Mouse (Mus musculus) brain, embryonic 14.5 days (tissue): Measurements from ENCODE around the gene Il1rap. TPM values are rescaled to one million over a fixed set of nuclear protein-coding genes. Genes with fewer than 3 reads are reported as not detected.
A peak's percentile ranks its signal among the peaks of the same experiment; 100 is the strongest.

Experiments used
- DNase-seq: peaks from one replicate; pipeline ENCODE4 v3.0.0-alpha.2; 2011; ENCODE audit warnings: low read depth
- CTCF ChIP-seq: fragments of 200-500 bp; IDR thresholded peaks from 2 replicates; pipeline ENCODE4 v1.5.1; 2012; ENCODE audit warnings: inconsistent platforms, mild to moderate bottlenecking, moderate library complexity, borderline replicate concordance; ENCODE audit not compliant: insufficient read depth, insufficient read length; ENCODE audit errors: extremely low read depth
- POLR2A ChIP-seq: fragments of 200-500 bp; IDR thresholded peaks from 2 replicates; pipeline ENCODE4 v1.6.1; 2012; ENCODE audit warnings: mild to moderate bottlenecking, inconsistent platforms, borderline replicate concordance; ENCODE audit not compliant: poor library complexity, insufficient read depth, insufficient read length, severe bottlenecking; ENCODE audit errors: extremely low read depth
- polyA plus RNA-seq: library from polyadenylated mRNA; depleted of rRNA; stranded (reverse); fragments of >200 nt; gene quantifications from 2 replicates; pipeline ENCODE4 v1.2.3, GENCODE M21; 2012; rRNA removed

Il1rap gene
- polyA plus RNA-seq, 1 experiment = 6.7 TPM

DNA sequence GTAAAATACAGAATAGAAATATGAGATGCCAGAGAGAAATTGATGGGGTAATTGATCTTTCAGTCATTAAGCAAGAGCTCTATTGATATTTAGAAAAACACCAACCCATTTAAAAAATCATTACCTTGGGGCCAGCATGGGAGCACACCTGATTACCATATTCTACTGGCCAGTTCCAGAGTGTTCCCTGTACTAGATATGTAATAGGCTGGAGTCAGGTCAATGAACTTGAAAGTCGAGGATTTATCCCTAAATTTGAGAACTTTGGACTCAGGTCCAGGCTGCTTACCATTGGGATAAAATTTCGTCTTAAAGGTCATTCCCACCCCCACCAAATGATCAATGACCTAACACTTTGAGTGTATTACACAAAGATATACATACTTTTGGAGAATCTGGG, 125.0 kb downstream of the Il1rap start:
- TF ChIP-seq CTCF = no peak
- TF ChIP-seq POLR2A = no peak
- DNase-seq = no peak

DNA sequence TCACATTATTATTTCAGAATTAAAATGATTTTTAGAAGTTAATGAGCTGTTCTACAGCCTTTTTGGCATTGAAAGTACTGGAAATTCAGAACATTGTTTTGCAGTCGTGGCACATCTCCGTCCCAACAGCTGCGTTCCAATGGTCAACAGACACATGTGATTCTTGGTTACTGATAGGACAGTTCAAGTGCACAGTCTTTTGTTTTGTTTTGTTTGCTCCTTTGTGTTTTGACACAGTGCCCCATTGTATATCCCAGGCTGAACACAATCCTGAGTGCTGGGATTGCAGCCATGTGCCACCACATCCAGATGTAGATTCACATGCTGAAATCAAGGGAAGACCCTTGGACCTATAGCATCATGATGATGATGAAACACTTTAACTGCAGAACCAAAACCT, 129.4 kb downstream of the Il1rap start:
- no peak for DNase-seq
- TF ChIP-seq CTCF (no peak), POLR2A (no peak)

DNA sequence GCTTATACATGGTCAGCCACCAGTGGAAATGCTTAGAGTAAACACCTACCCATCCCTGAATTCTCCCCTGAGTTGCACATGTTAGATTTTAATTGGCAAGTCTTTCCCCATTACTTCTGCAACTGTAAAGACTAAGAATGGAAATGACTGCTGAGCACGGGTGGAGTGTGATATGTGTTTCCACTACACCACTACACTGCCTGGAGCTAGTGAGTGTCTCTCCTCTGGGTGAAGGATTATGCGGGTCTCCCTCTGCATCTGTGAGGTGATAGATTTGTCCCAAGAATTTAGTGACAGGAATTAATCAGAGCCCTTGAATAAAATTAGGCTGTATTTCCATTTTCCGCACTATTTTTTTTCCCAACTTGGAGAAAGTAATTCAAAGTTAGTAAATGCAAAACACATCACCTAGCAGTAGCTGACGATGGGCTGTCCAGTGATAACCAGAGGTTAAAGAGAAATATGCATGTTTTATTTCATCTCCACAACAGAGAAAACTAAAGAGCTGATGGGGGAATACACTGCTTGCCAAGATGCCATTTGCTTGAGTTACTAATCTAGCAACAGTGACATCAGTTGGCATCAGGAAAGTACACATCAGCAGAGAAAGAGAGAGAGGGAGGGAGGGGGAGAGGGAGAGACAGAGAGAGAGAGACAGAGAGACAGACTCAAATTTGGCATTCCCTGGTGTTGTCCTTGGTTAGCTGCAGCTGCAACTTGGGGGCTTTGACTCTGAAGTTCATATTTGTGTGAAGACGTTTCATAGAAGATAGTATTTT, 132.2 kb downstream of the Il1rap start:
- TF ChIP-seq POLR2A (no peak), CTCF (no peak)
- DNase-seq = peak; percentile 58

DNA sequence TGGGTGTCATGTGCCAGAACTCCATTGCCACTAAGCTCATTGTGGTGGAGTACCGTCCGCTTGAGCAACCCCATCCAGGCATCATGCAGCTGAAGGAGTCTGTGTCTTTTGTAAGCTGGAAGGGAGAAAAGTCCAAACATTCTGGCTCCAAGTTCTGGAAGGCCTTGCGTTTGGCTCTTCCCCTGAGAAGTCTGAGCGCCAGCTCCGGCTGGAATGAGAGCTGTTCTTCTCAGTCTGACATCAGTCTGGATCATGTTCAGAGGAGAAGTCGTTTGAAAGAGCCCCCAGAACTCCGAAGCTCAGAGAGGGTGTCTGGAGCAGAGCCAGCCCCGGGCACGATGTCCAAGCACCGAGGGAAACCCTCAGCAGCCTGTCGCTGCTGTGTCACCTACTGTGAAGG, 141.0 kb downstream of the Il1rap start:
- TF ChIP-seq CTCF = no peak
- no peak for TF ChIP-seq POLR2A
- DNase-seq = peak; percentile 46

DNA sequence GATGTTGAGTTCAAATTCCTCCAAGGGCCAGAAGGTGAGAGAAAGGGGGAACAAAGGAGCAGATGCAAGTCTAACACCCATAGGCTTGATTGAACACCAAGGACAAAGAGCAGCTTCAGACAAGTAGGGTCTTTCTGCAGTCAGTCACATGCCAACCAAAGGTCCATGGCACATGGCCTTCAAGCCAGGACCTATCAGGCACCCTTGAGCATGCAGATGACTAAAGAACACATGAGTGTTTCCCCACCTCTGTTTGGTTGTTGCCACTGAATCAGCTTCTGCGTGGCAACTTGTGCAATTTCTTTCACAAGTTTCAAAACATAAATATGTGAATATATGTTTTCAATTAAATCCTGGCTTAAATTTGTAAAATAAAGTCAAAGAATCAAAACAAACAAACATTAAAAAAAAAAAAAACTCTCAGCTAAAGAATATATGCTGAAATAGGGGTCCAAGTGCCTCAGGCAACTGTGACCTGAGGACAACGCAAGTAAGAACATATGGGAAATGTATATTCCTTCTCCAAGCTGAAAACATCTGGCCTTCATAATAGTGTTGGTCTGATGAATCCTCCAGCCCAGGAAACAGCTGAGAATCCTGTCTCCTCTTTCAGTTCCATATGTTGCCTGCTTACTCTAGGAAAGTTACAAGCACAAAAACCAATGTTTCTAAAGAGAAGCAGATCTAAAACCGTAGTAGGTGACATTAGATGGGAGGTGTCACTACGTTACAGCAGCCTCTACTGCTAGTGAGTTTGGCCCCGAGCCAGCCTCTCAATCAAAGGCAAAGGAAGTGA, 142.6 kb downstream of the Il1rap start:
- no peak for TF ChIP-seq CTCF
- no peak for TF ChIP-seq POLR2A
- DNase-seq = peak; percentile 9

DNA sequence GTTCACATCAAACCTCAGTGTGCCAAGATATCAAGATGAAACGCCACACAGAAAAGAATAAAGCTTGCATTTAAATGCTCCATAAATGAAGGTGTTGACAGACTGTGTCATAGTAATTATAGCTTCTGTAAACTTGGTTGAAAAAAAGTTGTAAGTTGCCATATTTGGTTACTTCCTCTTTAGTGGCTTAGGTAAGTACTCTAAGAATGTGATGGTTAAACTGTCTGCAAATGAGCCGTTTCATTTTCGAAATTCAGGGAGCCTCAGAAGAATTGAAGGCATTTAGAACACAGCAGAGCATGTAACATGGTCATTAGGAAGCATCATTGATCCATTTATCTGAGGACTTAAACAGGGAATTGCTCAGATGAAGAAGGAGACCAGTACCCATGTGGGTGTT, 146.6 kb downstream of the Il1rap start:
- TF ChIP-seq CTCF (no peak), POLR2A (no peak)
- DNase-seq = no peak

DNA sequence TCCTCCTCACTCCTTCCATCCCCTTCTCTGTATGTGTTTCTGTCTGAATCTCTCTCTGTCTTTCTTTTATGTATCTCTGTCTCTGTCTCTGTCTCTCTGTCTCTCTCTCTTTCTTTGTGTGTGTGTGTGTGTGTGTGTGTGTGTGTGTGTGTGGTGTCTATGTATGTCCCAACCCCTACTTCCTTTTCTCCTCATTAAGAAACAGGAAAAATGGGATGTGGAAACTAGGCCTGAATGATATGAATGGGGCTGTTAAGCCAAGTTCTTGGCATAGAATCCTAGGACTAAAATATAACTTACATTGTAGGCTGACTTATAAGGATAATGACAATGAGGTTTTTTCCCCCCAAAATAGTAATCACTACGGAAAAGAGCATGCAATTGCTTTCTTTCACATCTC, 149.4 kb downstream of the Il1rap start:
- no peak for DNase-seq
- TF ChIP-seq CTCF = no peak
- TF ChIP-seq POLR2A = no peak

DNA sequence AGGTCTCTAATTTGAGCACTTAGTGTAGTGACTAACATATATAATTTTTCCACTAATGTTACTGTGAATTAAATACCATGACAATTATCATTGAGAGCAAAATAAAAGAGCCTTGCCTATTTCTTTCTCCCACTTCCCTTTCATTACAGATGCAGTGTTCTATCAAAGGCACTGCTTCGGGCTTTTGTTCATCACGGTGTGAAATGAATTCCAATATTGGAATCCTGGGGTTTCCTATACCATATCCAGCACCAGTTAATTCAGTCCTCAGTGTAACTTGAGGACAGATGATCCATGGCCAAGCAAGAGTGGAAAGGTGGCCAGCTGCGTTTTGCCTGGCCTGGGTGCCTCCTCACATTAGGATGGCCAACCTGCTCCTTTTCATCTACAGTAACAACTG, 151.1 kb downstream of the Il1rap start:
- peak; percentile 40 for DNase-seq
- no peak for TF ChIP-seq CTCF
- no peak for TF ChIP-seq POLR2A

DNA sequence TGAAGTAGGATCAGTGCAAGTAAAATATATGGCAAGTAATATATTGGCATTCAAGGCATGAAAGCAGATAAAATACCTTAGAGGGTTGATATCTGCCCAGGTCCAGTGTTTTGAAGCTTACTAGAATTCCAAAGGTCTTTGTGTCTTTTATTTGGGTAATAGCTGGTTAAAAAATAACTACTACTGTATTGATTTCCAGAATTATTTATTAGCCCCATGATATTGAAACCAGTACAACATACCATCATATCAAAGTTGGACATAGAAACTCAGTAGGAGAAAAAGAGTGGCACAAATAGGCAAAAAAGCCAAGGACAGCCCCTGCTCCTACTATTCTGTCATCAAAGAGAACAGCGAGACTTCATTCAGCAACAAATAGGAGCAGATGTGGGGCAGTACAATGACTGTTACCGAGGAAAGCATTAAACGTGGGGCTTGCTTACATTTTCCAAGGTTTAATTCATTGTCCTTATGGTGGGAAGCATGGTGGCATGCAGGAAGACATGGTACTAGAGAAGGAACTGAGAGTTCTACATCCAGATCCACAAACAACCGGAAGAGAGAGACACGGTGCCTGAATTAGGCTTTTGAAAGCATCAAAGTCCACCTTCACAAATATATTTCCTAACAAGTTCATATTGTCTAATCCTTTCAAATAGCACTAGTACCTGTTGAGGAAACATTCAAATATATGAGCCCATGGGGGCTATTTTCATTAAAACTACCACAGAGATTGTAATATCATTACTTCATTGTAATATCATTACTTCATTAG, 174.1 kb downstream of the Il1rap start:
- TF ChIP-seq CTCF (no peak), POLR2A (no peak)
- DNase-seq = no peak

DNA sequence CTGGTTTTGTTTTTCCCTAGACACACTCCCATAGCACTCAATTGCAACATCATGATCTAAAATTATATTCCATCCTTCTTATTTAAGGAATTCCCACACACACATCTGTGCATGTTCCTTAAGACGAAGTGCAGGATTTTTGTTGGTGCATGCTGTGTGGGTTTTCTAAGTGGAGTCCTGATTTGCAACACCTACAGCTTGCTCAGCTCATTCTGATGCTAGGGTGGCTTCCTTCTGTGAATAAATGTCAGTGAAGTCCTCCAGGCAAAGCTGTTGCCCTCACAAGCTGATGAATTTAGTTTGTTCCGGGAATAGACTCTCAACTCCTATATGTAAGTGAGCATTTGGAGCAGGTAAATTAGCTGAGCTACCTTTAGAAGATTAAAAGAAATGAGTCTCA, 194.5 kb downstream of the Il1rap start:
- no peak for TF ChIP-seq POLR2A
- no peak for TF ChIP-seq CTCF
- no peak for DNase-seq

DNA sequence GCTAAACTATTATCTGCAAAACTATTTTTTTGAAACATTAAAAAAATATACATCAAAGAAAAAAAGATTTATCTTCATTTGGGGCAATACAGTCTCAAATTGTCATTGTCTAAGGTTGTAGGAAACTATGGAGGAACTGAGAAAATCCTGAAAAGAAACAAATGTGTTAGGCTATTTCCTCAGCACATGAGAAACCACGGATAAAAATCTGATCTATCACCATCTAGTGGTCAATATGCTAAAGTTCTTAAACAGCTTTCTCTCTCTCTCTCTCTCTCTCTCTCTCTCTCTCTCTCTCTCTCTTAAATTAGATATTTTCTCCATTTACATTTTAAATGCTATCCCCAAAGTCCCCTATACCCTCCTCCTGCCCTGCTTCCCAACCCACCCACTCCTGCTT, 195.6 kb downstream of the Il1rap start:
- DNase-seq = peak; percentile 48
- no peak for TF ChIP-seq POLR2A
- TF ChIP-seq CTCF = no peak

Other genes starting within 250 kb of the Il1rap start
- gene Cldn1, start 209.9 kb upstream of the Il1rap start, polyA plus RNA-seq = 4.8 and 7.4 TPM in 2 replicates
- not detected in 2 replicates for gene Cldn16, start 118.6 kb upstream of the Il1rap start, polyA plus RNA-seq
- 0.10 and 0.25 TPM in 2 replicates for gene Tmem207, start 54.9 kb upstream of the Il1rap start, polyA plus RNA-seq